Mouse (Mus musculus) neural tube, embryonic 14.5 days (tissue): ENCODE measurements at regions not wholly inside any gene's neighbourhood (a gene's known extent, or its start where the extent isn't known, plus 50 kb on each side); places are given as distances from the start of the nearest gene placed in this dataset.

ENCODE experiments used
- ATAC-seq: fragments of 200-750 bp; cut with Nextera tagmentation; 2 replicates; pipeline ENCODE4 v1.8.0; 2017; ENCODE audit warnings: low read depth, mild to moderate bottlenecking, moderate TSS enrichment, moderate library complexity
- H3K27ac ChIP-seq: fragments of 300-500 bp; sonication (generic); 2 replicates; pipeline ENCODE4 v1.5.1; 2014; ENCODE audit warnings: low read depth, mild to moderate bottlenecking, control low read depth, low read length, moderate library complexity, mixed read lengths
- H3K27me3 ChIP-seq: fragments of 300-500 bp; sonication (generic); 2 replicates; pipeline ENCODE4 v1.6.1; 2014; ENCODE audit warnings: low read length; ENCODE audit not compliant: control insufficient read depth, insufficient read depth
- H3K36me3 ChIP-seq: fragments of 300-500 bp; sonication (generic); 2 replicates; pipeline ENCODE4 v1.6.1; 2014; ENCODE audit warnings: low read length, mixed read lengths; ENCODE audit not compliant: control insufficient read depth, insufficient read depth
- H3K4me1 ChIP-seq: fragments of 300-500 bp; sonication (generic); 2 replicates; pipeline ENCODE4 v1.6.1; 2014; ENCODE audit warnings: low read length; ENCODE audit not compliant: control insufficient read depth, insufficient read depth
- H3K4me2 ChIP-seq: fragments of 300-500 bp; sonication (generic); 2 replicates; pipeline ENCODE4 v1.6.1; 2014; ENCODE audit warnings: mild to moderate bottlenecking, low read depth, low read length, control low read depth
- H3K4me3 ChIP-seq: fragments of 300-500 bp; sonication (generic); 2 replicates; pipeline ENCODE4 v1.5.1; 2014; ENCODE audit warnings: low read depth, low read length, control low read depth, mixed read lengths
- H3K9ac ChIP-seq: fragments of 300-500 bp; sonication (generic); replicated peaks from 2 replicates; pipeline ENCODE4 v1.6.1; 2014; ENCODE audit warnings: low read depth, mild to moderate bottlenecking, control low read depth, low read length, mixed read lengths
- H3K9me3 ChIP-seq: fragments of 300-500 bp; sonication (generic); 2 replicates; pipeline ENCODE4 v1.6.1; 2016; ENCODE audit warnings: low read length; ENCODE audit not compliant: control insufficient read depth
- WGBS: fragments of 180-500 bp; shearing (Covaris S2); extraction: QIAGEN DNeasy Blood & Tissue Kit; methylation state at CpG from one replicate; pipeline ENCODE4 v1.1.7; 2014; 5-methylcytosine and 5-hydroxymethylcytosine counted together

- H3K9me3 ChIP-seq: no peaks in the 10 kb centered on the region
- no peak overlapping the region for H3K9ac ChIP-seq
- H3K4me3 ChIP-seq: no peak overlapping the region
- no peaks in the 10 kb centered on the region for H3K27me3 ChIP-seq
- 0 out of 2 replicates have a peak, but pooled peaks cover 7% of the 10 kb centered on the region for H3K4me1 ChIP-seq
- 0 out of 2 replicates have a peak overlapping the region, but pooled peaks have one; percentile 22 for H3K27ac ChIP-seq
- H3K4me2 ChIP-seq: no peak overlapping the region
- no peaks in the 10 kb centered on the region for H3K36me3 ChIP-seq
- no peak; the same call in 1 of the 2 replicates for ATAC-seq
- 83% methylated on average over 8 of the region's 8 CpGs for WGBS
Observed at GRCm38 (mm10) chr12:12765055-12765454, 176.7 kb downstream of the Mycn start.

GRCm38 (mm10) chr12:12764586-12764985, 177.1 kb downstream of the Mycn start:
- Histone ChIP-seq H3K4me1 (0 out of 2 replicates have a peak, but pooled peaks cover 7% of the 10 kb centered on the region), H3K4me2 (no peak overlapping the region), H3K4me3 (no peak overlapping the region), H3K27me3 (no peaks in the 10 kb centered on the region), H3K27ac (0 out of 2 replicates have a peak overlapping the region, but pooled peaks have one; percentile 22), H3K9ac (no peak overlapping the region), H3K36me3 (no peaks in the 10 kb centered on the region), H3K9me3 (no peaks in the 10 kb centered on the region)
- 78% methylated on average over 4 of the region's 4 CpGs for WGBS
- no peak for ATAC-seq

- no peaks in the 10 kb centered on the region for H3K4me1 ChIP-seq
- ATAC-seq: 0 out of 2 replicates have a peak, but pooled peaks have one; percentile 17
- H3K9ac ChIP-seq: no peak overlapping the region
- no peaks in the 10 kb centered on the region for H3K36me3 ChIP-seq
- no peak overlapping the region for H3K4me3 ChIP-seq
- H3K9me3 ChIP-seq: no peaks in the 10 kb centered on the region
- no peak overlapping the region for H3K27ac ChIP-seq
- no peaks in the 10 kb centered on the region for H3K27me3 ChIP-seq
- WGBS: 19% methylated on average over 2 of the region's 2 CpGs
- H3K4me2 ChIP-seq: no peak overlapping the region
Observed at GRCm38 (mm10) chr12:12756301-12756948, 185.3 kb downstream of the Mycn start.

- Histone ChIP-seq H3K4me2 (no peak overlapping the region), H3K4me3 (no peak overlapping the region), H3K36me3 (no peaks in the 10 kb centered on the region), H3K4me1 (no peaks in the 10 kb centered on the region), H3K9ac (no peak overlapping the region), H3K9me3 (no peaks in the 10 kb centered on the region), H3K27ac (no peak overlapping the region), H3K27me3 (no peaks in the 10 kb centered on the region)
- no peak for ATAC-seq
- WGBS: 17% methylated on average over 9 of the region's 9 CpGs
Observed at GRCm38 (mm10) chr12:12753849-12754248, 187.9 kb downstream of the Mycn start.

- ATAC-seq: no peak
- Histone ChIP-seq H3K9me3 (no peaks in the 10 kb centered on the region), H3K4me3 (no peak overlapping the region), H3K4me1 (no peaks in the 10 kb centered on the region), H3K27me3 (no peaks in the 10 kb centered on the region), H3K36me3 (no peaks in the 10 kb centered on the region), H3K27ac (no peak overlapping the region), H3K4me2 (no peak overlapping the region), H3K9ac (no peak overlapping the region)
- 94% methylated on average over 10 of the region's 10 CpGs for WGBS
Observed at GRCm38 (mm10) chr12:12751670-12752426, 189.9 kb downstream of the Mycn start.

GRCm38 (mm10) chr12:12749690-12750089, 192.0 kb downstream of the Mycn start:
- Histone ChIP-seq H3K4me3 (no peak overlapping the region), H3K9me3 (no peaks in the 10 kb centered on the region), H3K4me2 (no peak overlapping the region), H3K27me3 (no peaks in the 10 kb centered on the region), H3K4me1 (no peaks in the 10 kb centered on the region), H3K9ac (no peak overlapping the region), H3K36me3 (no peaks in the 10 kb centered on the region), H3K27ac (no peak overlapping the region)
- 78% methylated on average over 3 of the region's 3 CpGs for WGBS
- no peak for ATAC-seq

GRCm38 (mm10) chr12:12746852-12747454, 194.8 kb downstream of the Mycn start:
- H3K9ac ChIP-seq: no peak overlapping the region
- no peak overlapping the region for H3K27ac ChIP-seq
- H3K27me3 ChIP-seq: no peaks in the 10 kb centered on the region
- ATAC-seq: no peak
- 29% methylated on average over 4 of the region's 4 CpGs for WGBS
- no peak overlapping the region for H3K4me3 ChIP-seq
- H3K9me3 ChIP-seq: no peaks in the 10 kb centered on the region
- no peaks in the 10 kb centered on the region for H3K4me1 ChIP-seq
- H3K36me3 ChIP-seq: no peaks in the 10 kb centered on the region
- no peak overlapping the region for H3K4me2 ChIP-seq

- WGBS: 62% methylated on average over 2 of the region's 2 CpGs
- H3K27me3 ChIP-seq: no peaks in the 10 kb centered on the region
- no peak overlapping the region for H3K27ac ChIP-seq
- H3K4me3 ChIP-seq: no peak overlapping the region
- no peaks in the 10 kb centered on the region for H3K9me3 ChIP-seq
- no peak for ATAC-seq
- H3K4me2 ChIP-seq: no peak overlapping the region
- no peaks in the 10 kb centered on the region for H3K36me3 ChIP-seq
- no peak overlapping the region for H3K9ac ChIP-seq
- H3K4me1 ChIP-seq: no peaks in the 10 kb centered on the region
Observed at GRCm38 (mm10) chr12:12744492-12744891, 197.2 kb downstream of the Mycn start.
